In genomic region chr2:75269446-75269845, GRCm38 (mm10) we compare ENCODE assay signal across 9 mouse cellular contexts.
DNase-seq lines count a peak whose midpoint lies in the region; ATAC-seq and TF ChIP-seq lines count a peak whose summit lies in the region.
"Had no signal": no experiment of that assay in that cellular context is flagged by ENCODE, and none has a peak within 500 bp of the region (broad histone marks: within the 10 kb centered on the region; RNA-seq: fewer than 3 reads in every experiment).

No protein-coding gene starts in this region.

- H3K27me3 ChIP-seq in cerebellum, adult 2 months (ENCODE audit: control insufficient read depth, insufficient read depth, low read length), result no peaks in the 10 kb centered on the region; the same call in 1 of the 2 replicates
- no peaks in the 10 kb centered on the region for H3K27me3 ChIP-seq in midbrain, embryonic 15.5 days (replicated peaks)

- no peaks in the 10 kb centered on the region for H3K36me3 ChIP-seq in midbrain, embryonic 15.5 days (replicated peaks)

- no peaks in the 10 kb centered on the region for H3K9me3 ChIP-seq in midbrain, embryonic 15.5 days

- H3K27ac ChIP-seq in cerebellum, adult 2 months (ENCODE audit: insufficient read depth, low read length), result no peak overlapping the region
- H3K27ac ChIP-seq in midbrain, embryonic 15.5 days, result 0 out of 2 replicates have a peak overlapping the region, but pooled peaks have one; percentile 31

- DNase-seq in left cerebral cortex, postnatal 4 days, result peak; percentile 90
- DNase-seq in left cerebral cortex, adult 18-20 months (ENCODE audit: low spot score in 2 of 2), result no peak
- peak; percentile 70 to 79 for DNase-seq in cerebellum, adult 2 months
- DNase-seq in forelimb bud, embryonic 11.5 days (ENCODE audit: low read depth, low spot score), result peak; percentile 79
- no peak for DNase-seq in gastrocnemius, postnatal 36 days
- DNase-seq in left cerebral cortex, postnatal 25 days (ENCODE audit: low spot score in 2 of 2), result no peak

- peaks cover 15% of the 10 kb centered on the region for H3K4me1 ChIP-seq in cerebellum, adult 2 months (ENCODE audit: control insufficient read depth, insufficient read depth, low read length)
- peaks cover 20% of the 10 kb centered on the region for H3K4me1 ChIP-seq in midbrain, embryonic 15.5 days

- 16% methylated on average over 8 of the region's 8 CpGs for WGBS in cerebellum, adult 2 months
- 33% methylated on average over 8 of the region's 8 CpGs for WGBS in midbrain, embryonic 15.5 days

- peak; percentile 37; the same call in 1 of the 2 replicates for ATAC-seq in midbrain, embryonic 15.5 days (replicated peaks)
- ATAC-seq in megakaryocyte progenitor cell, adult 5-6 weeks (replicated peaks; ENCODE audit: poor library complexity), result no peak

- no peak for TF ChIP-seq CTCF in cerebellum, adult 2 months (IDR thresholded peaks at IDR 0.05; ENCODE audit: borderline replicate concordance, insufficient read depth, low read depth, low read length)

- no peak overlapping the region for H3K4me2 ChIP-seq in midbrain, embryonic 15.5 days

- TF ChIP-seq POLR2A in cerebellum, adult 2 months (IDR thresholded peaks at IDR 0.05; ENCODE audit: borderline replicate concordance, insufficient read depth, low read length), result no peak

- intact Hi-C loops in left cerebral cortex, postnatal 4 days (cut with DNase I), result no loop called here
- intact Hi-C loops in gastrocnemius, postnatal 36 days (cut with DNase I), result no loop called here
- intact Hi-C loops in left cerebral cortex, postnatal 25 days (cut with DNase I), result no loop called here

- no peak overlapping the region for H3K9ac ChIP-seq in midbrain, embryonic 15.5 days

- H3K4me3 ChIP-seq in cerebellum, adult 2 months (replicated peaks; ENCODE audit: insufficient read depth, low read depth, low read length), result no peak overlapping the region
- no peak overlapping the region for H3K4me3 ChIP-seq in midbrain, embryonic 15.5 days
- H3K4me3 ChIP-seq: myocyte had no signal

Comparison
In these comparisons a context has a peak if more than half of its experiments do, and no peak if none do; other contexts are left out.
1. DNase-seq: peak in left cerebral cortex, postnatal 4 days (single experiment), cerebellum, adult 2 months (2 of 2) and forelimb bud, embryonic 11.5 days (single experiment); none in left cerebral cortex, adult 18-20 months (0 of 2), gastrocnemius, postnatal 36 days (0 of 2) and left cerebral cortex, postnatal 25 days (0 of 2).